In genomic region chr10:119427653-119428052, GRCm38 (mm10) we compare ENCODE assay signal across 21 mouse cellular contexts. TPM values are rescaled to one million over a fixed set of nuclear protein-coding genes. Genes with fewer than 3 reads are reported as not detected.
DNase-seq lines count a peak whose midpoint lies in the region; ATAC-seq lines count a peak whose summit lies in the region.
"Had no signal": no experiment of that assay in that cellular context is flagged by ENCODE, and none has a peak within 500 bp of the region (broad histone marks: within the 10 kb centered on the region; RNA-seq: fewer than 3 reads in every experiment).

No protein-coding gene starts in this region.

- H3K27ac ChIP-seq in liver, embryonic 13.5 days: no peak overlapping the region
- no peak overlapping the region for H3K27ac ChIP-seq in midbrain, embryonic 11.5 days (ENCODE audit: low read depth, low read length)
- no peak overlapping the region for H3K27ac ChIP-seq in midbrain, embryonic 16.5 days (ENCODE audit: low read length)
- H3K27ac ChIP-seq: embryonic facial prominence, embryonic 10.5 days; embryonic facial prominence, embryonic 12.5 days; forebrain, embryonic 13.5 days had no signal

- H3K9ac ChIP-seq in liver, embryonic 13.5 days: no peak overlapping the region
- H3K9ac ChIP-seq in midbrain, embryonic 11.5 days (ENCODE audit: low read length): no peak overlapping the region
- H3K9ac ChIP-seq in midbrain, embryonic 16.5 days (ENCODE audit: low read depth, low read length): no peak overlapping the region
- H3K9ac ChIP-seq: embryonic facial prominence, embryonic 12.5 days; forebrain, embryonic 13.5 days had no signal

- H3K36me3 ChIP-seq in liver, embryonic 13.5 days: no peaks in the 10 kb centered on the region
- H3K36me3 ChIP-seq in midbrain, embryonic 11.5 days (ENCODE audit: control insufficient read depth, insufficient read depth, low read length): no peaks in the 10 kb centered on the region
- no peaks in the 10 kb centered on the region for H3K36me3 ChIP-seq in midbrain, embryonic 16.5 days (ENCODE audit: control insufficient read depth, insufficient read depth, low read length)
- H3K36me3 ChIP-seq: embryonic facial prominence, embryonic 10.5 days; embryonic facial prominence, embryonic 12.5 days; G1E had no signal

- no peak overlapping the region for H3K4me2 ChIP-seq in liver, embryonic 13.5 days
- no peak overlapping the region for H3K4me2 ChIP-seq in midbrain, embryonic 11.5 days
- H3K4me2 ChIP-seq in midbrain, embryonic 16.5 days (ENCODE audit: low read length): no peak overlapping the region
- H3K4me2 ChIP-seq: embryonic facial prominence, embryonic 12.5 days; forebrain, embryonic 13.5 days had no signal

- no peak overlapping the region for H3K4me3 ChIP-seq in liver, embryonic 13.5 days (replicated peaks)
- no peak overlapping the region for H3K4me3 ChIP-seq in midbrain, embryonic 11.5 days (ENCODE audit: low read depth, low read length)
- no peak overlapping the region for H3K4me3 ChIP-seq in midbrain, embryonic 16.5 days (ENCODE audit: low read depth, low read length)
- H3K4me3 ChIP-seq: embryonic facial prominence, embryonic 10.5 days; embryonic facial prominence, embryonic 12.5 days; forebrain, embryonic 13.5 days had no signal

- no peaks in the 10 kb centered on the region for H3K9me3 ChIP-seq in liver, embryonic 13.5 days (replicated peaks)
- no peaks in the 10 kb centered on the region for H3K9me3 ChIP-seq in midbrain, embryonic 11.5 days (ENCODE audit: control insufficient read depth, low read length)
- H3K9me3 ChIP-seq in midbrain, embryonic 16.5 days (replicated peaks; ENCODE audit: control insufficient read depth, low read length, poor library complexity, severe bottlenecking): no peaks in the 10 kb centered on the region
- H3K9me3 ChIP-seq: embryonic facial prominence, embryonic 10.5 days; embryonic facial prominence, embryonic 12.5 days; forebrain, embryonic 13.5 days had no signal

- H3K4me1 ChIP-seq in liver, embryonic 13.5 days (replicated peaks): no peaks in the 10 kb centered on the region
- H3K4me1 ChIP-seq in midbrain, embryonic 11.5 days (ENCODE audit: control insufficient read depth, insufficient read depth, low read length): no peaks in the 10 kb centered on the region
- H3K4me1 ChIP-seq in midbrain, embryonic 16.5 days (ENCODE audit: control insufficient read depth, insufficient read depth, low read length): 0 out of 2 replicates have a peak, but pooled peaks cover 2% of the 10 kb centered on the region
- H3K4me1 ChIP-seq: embryonic facial prominence, embryonic 10.5 days; embryonic facial prominence, embryonic 12.5 days; forebrain, embryonic 13.5 days had no signal

- peak; percentile 74 for DNase-seq in heart, adult 11 months
- DNase-seq in heart, adult 8-10 months (ENCODE audit: low spot score): no peak
- DNase-seq in liver, embryonic 13.5 days: no peak
- DNase-seq in liver: no peak
- peak; percentile 64 for DNase-seq in midbrain, embryonic 11.5 days (ENCODE audit: low spot score, missing footprints)
- no peak for DNase-seq in gastrocnemius, postnatal 4 days (ENCODE audit: low spot score in 2 of 2)
- DNase-seq: adrenal gland, adult 8-10 months; adrenal gland, postnatal 14 days; adrenal gland, postnatal 36 days; B cell, adult 2 months; cerebellum, adult 11-12 months; cerebellum, adult 9-10 months had no signal

- no peaks in the 10 kb centered on the region for H3K27me3 ChIP-seq in liver, embryonic 13.5 days
- no peaks in the 10 kb centered on the region for H3K27me3 ChIP-seq in midbrain, embryonic 11.5 days (ENCODE audit: control insufficient read depth, insufficient read depth, low read length)
- no peaks in the 10 kb centered on the region for H3K27me3 ChIP-seq in midbrain, embryonic 16.5 days (ENCODE audit: control insufficient read depth, insufficient read depth, low read depth, low read length)
- H3K27me3 ChIP-seq: CH12.LX; embryonic facial prominence, embryonic 12.5 days; forebrain, embryonic 13.5 days; Patski had no signal

- 61% methylated on average over 7 of the region's 7 CpGs for WGBS in liver, embryonic 13.5 days (ENCODE audit: insufficient replicate concordance)
- 90% methylated on average over 7 of the region's 7 CpGs for WGBS in midbrain, embryonic 11.5 days
- WGBS in midbrain, embryonic 16.5 days: 89% methylated on average over 7 of the region's 7 CpGs

- 0 out of 2 replicates have a peak, but pooled peaks have one; percentile 45 for ATAC-seq in liver, embryonic 13.5 days (ENCODE audit: low read depth)
- no peak for ATAC-seq in midbrain, embryonic 11.5 days (ENCODE audit: low FRiP score)
- no peak for ATAC-seq in midbrain, embryonic 16.5 days
- ATAC-seq: activated CD4-positive, CD25-positive, alpha-beta regulatory T cell, adult 4 months; CD4-positive, CD25-positive, alpha-beta regulatory T cell, adult 4 months; forebrain, embryonic 13.5 days; Patski had no signal

RNA-seq across cellular contexts. Expression of gene Grip1, which starts 26.0 kb away (rescaled TPM):
- under 1 TPM; 0.43 to 0.75 (median 0.61) TPM for total RNA-seq in heart, adult 8-10 months (2022)
- 0.57 and 0.58 TPM in 2 replicates for polyA plus RNA-seq in liver, embryonic 13.5 days (2015; fragmentation: Nextera tagmentation; extraction: Ambion mirVana)
- polyA plus RNA-seq in midbrain, embryonic 11.5 days (2014; fragmentation: Nextera tagmentation; extraction: Ambion mirVana): 8.5 and 9.7 TPM in 2 replicates
- 19.0 and 19.7 TPM in 2 replicates for polyA plus RNA-seq in midbrain, embryonic 16.5 days (2015; fragmentation: Nextera tagmentation; extraction: Ambion mirVana)
- 1 to 10 TPM; 2.0 to 2.2 TPM for total RNA-seq in gastrocnemius, postnatal 4 days (2021)
- polyA plus RNA-seq: CD4-positive, CD25-positive, alpha-beta regulatory T cell, adult 4 months; G1E had no signal

Comparison
In these comparisons a context has a peak if more than half of its experiments do, and no peak if none do; other contexts are left out.
1. DNase-seq: peak in heart, adult 11 months (single experiment) and midbrain, embryonic 11.5 days (single experiment); none in heart, adult 8-10 months (single experiment), liver, embryonic 13.5 days (single experiment), liver (single experiment) and gastrocnemius, postnatal 4 days (0 of 2).